Mouse (Mus musculus) frontal cortex, postnatal 25 days (tissue): ENCODE data around the gene Golga5.

Source experiments
- DNase-seq, 2 experiments: peaks; one replicate each; pipeline ENCODE4 v3.0.0; 2022; ENCODE audit warnings: low spot score in 2 of 2

The Golga5 gene

GRCm38 (mm10) chr12:102468894-102469764, at the start of gene Golga5:
TSS of gene Golga5 (plus strand) at chr12:102469135.
- peak; percentile 89 to 95 for DNase-seq

GRCm38 (mm10) chr12:102419544-102419943, 49.4 kb upstream of the Golga5 start:
- no peak for DNase-seq

- no peak for DNase-seq
These were observed 48.6 kb upstream of the Golga5 start for GRCm38 (mm10) chr12:102420168-102420890.

- DNase-seq: no peak
These were observed 46.9 kb upstream of the Golga5 start for GRCm38 (mm10) chr12:102422065-102422464.

GRCm38 (mm10) chr12:102422623-102423320, 46.2 kb upstream of the Golga5 start:
- no peak for DNase-seq

GRCm38 (mm10) chr12:102423625-102424024, 45.3 kb upstream of the Golga5 start:
- DNase-seq: no peak

GRCm38 (mm10) chr12:102424456-102424855, 44.5 kb upstream of the Golga5 start:
- no peak for DNase-seq

- DNase-seq: no peak
These were observed 43.8 kb upstream of the Golga5 start for GRCm38 (mm10) chr12:102425048-102425578.

- DNase-seq: no peak
These were observed 42.6 kb upstream of the Golga5 start for GRCm38 (mm10) chr12:102426285-102426684.

GRCm38 (mm10) chr12:102429656-102430055, 39.3 kb upstream of the Golga5 start:
- no peak for DNase-seq

GRCm38 (mm10) chr12:102430228-102430627, 38.7 kb upstream of the Golga5 start:
- no peak for DNase-seq

GRCm38 (mm10) chr12:102432238-102432637, 36.7 kb upstream of the Golga5 start:
- DNase-seq: no peak

- DNase-seq: no peak
These were observed 34.8 kb upstream of the Golga5 start for GRCm38 (mm10) chr12:102434107-102434506.

- DNase-seq: no peak
These were observed 31.9 kb upstream of the Golga5 start for GRCm38 (mm10) chr12:102436939-102437526.

GRCm38 (mm10) chr12:102437952-102438351, 31.0 kb upstream of the Golga5 start:
- DNase-seq: no peak

GRCm38 (mm10) chr12:102438983-102439631, 29.8 kb upstream of the Golga5 start:
- DNase-seq: no peak

GRCm38 (mm10) chr12:102439632-102440023, 29.3 kb upstream of the Golga5 start, which contains the start of gene Lgmn:
TSS of gene Lgmn (minus strand) at chr12:102439813.
- DNase-seq: peak; percentile 98

- DNase-seq: no peak
These were observed 28.4 kb upstream of the Golga5 start for GRCm38 (mm10) chr12:102440551-102440950.

GRCm38 (mm10) chr12:102441141-102441540, 27.8 kb upstream of the Golga5 start:
- DNase-seq: no peak

GRCm38 (mm10) chr12:102442639-102443038, 26.3 kb upstream of the Golga5 start:
- DNase-seq: no peak

GRCm38 (mm10) chr12:102443676-102444075, 25.3 kb upstream of the Golga5 start:
- no peak for DNase-seq
